Mouse (Mus musculus): ENCODE results near the gene Apba3. TPM values are rescaled to one million over a fixed set of nuclear protein-coding genes. Genes with fewer than 3 reads are reported as not detected.

Gene Apba3
- total and polyA plus RNA-seq, 3 experiments = 111 to 151 (median 123) TPM

DNA sequence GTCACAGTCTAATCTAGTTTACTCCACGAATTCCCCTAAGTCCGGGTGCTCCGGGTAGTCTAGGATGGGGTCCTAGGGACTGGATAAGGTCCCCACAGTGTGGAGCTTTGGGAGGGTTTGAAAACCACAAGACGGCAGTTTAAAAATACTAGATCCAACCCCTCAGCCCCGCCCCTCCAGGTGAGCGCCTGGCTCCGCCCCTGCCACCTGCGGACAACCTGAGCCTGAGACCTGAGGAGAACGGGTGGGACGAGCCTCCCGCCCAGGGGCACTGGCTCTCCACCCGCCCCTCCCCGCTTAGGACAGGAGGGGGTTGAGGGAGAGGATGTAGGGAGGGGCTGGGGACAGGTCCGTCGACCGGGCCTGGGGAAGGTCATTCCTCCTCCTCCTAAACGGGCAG is 18.0 kb downstream of the Apba3 start:
- H3K4me1 ChIP-seq (ENCODE audit: control insufficient read depth, insufficient read depth, low read length) = peaks cover 1% of the 10 kb centered on the region; the same call in 1 of the 2 replicates
- peaks cover 4% of the 10 kb centered on the region; the same call in 1 of the 2 replicates for H3K27me3 ChIP-seq (ENCODE audit: control insufficient read depth, insufficient read depth, low read length)
- no peak overlapping the region for H3K4me3 ChIP-seq
- H3K27ac ChIP-seq = no peak overlapping the region
- no peaks in the 10 kb centered on the region for H3K79me2 ChIP-seq (replicated peaks; ENCODE audit: control insufficient read depth, insufficient read depth, low read length)
- no peak overlapping the region for H3K9ac ChIP-seq (ENCODE audit: low read depth, low read length)
- TF ChIP-seq CTCF (IDR thresholded peaks at IDR 0.05) = no peak
- TF ChIP-seq POLR2A (IDR thresholded peaks at IDR 0.05; ENCODE audit: insufficient read depth, low read depth, low read length) = no peak
- TF ChIP-seq EP300 (IDR thresholded peaks at IDR 0.05; ENCODE audit: insufficient read depth, low read depth, low read length) = no peak
- no peaks in the 10 kb centered on the region for H3K36me3 ChIP-seq (ENCODE audit: control insufficient read depth, insufficient read depth, low read length)
- WGBS = 18% methylated on average over 17 of the region's 17 CpGs
- intact Hi-C loops (cut with DNase I) = loop anchor here (5.0 kb wide), 1 partner anchor 168 kb away; no protein-coding TSS in a partner anchor
- DNase-seq = no peak

DNA sequence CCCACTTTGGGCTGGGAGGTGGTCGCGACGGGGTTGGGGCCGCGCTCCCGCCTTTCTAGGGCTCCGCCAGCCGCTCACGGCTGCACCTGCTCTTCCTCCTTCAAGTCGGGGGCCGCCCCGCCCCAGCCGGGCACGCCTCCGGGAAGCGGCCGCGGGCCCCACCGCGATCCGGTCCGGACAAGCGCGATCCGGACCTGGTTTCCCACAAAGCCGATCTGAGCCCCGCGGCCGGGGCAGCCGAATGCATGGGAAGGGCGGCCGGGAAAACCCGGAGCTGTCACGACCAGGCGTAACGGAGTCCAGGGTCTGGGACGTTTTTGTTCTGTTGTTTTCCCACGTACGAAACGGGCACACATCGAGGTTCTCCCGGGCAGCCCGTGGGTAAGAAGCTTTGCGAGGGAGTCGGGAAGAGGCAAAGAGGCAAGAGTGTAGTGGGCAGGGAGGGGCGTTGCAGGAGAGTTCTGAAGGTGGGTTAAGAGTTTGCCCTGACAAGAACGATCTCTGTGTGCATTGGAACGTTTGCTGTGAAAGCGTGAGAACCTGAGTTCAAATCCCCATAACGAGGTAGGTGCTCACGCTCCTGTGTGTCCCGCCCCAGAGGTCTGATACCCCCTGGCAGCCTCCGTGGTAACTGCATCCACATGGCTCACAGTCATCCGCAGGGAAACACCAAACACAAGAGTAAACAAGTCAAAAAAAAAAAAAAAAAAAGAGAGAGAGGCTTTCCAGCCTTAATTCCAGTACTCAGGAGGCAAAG is 19.1 kb downstream of the Apba3 start:
- Histone ChIP-seq H3K27ac (no peak overlapping the region), H3K9ac (ENCODE audit: low read depth, low read length) (peak overlapping the region; percentile 47), H3K79me2 (replicated peaks; ENCODE audit: control insufficient read depth, insufficient read depth, low read length) (no peaks in the 10 kb centered on the region), H3K4me3 (peak overlapping the region; percentile 39), H3K27me3 (ENCODE audit: control insufficient read depth, insufficient read depth, low read length) (peaks cover 4% of the 10 kb centered on the region; the same call in 1 of the 2 replicates), H3K4me1 (ENCODE audit: control insufficient read depth, insufficient read depth, low read length) (peaks cover 1% of the 10 kb centered on the region; the same call in 1 of the 2 replicates), H3K36me3 (ENCODE audit: control insufficient read depth, insufficient read depth, low read length) (no peaks in the 10 kb centered on the region)
- intact Hi-C loops (cut with DNase I) = loop anchor here (5.0 kb wide), 1 partner anchor 166 kb away; no protein-coding TSS in a partner anchor
- peak; percentile 91 to 97 for DNase-seq
- WGBS = 3% methylated on average over 54 of the region's 54 CpGs
- no peak for TF ChIP-seq CTCF (IDR thresholded peaks at IDR 0.05)
- TF ChIP-seq EP300 (IDR thresholded peaks at IDR 0.05; ENCODE audit: insufficient read depth, low read depth, low read length) = no peak
- TF ChIP-seq POLR2A (IDR thresholded peaks at IDR 0.05; ENCODE audit: insufficient read depth, low read depth, low read length) = no peak

DNA sequence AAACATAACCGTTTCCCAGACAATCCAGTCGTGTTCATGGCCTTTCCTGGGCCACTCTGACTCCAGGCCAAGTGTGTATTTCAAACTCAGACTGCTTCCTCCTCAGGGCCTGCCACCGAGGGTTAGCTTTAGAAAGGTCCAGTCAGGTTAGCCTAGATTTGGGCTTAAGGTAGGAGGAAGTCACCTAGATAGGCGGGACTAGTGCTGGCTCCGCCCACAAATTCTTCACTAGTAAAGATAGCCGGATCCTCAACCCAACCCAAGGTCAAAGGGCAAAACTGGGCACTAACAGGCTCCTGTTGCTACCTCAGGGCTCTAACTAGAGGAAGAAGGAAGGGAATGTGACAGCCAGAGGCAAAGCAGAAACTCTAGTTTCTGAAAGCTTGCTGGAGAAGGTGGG is 19.8 kb downstream of the Apba3 start:
- Histone ChIP-seq H3K27me3 (ENCODE audit: control insufficient read depth, insufficient read depth, low read length) (peaks cover 4% of the 10 kb centered on the region; the same call in 1 of the 2 replicates), H3K27ac (no peak overlapping the region), H3K4me3 (no peak overlapping the region), H3K9ac (ENCODE audit: low read depth, low read length) (no peak overlapping the region), H3K36me3 (ENCODE audit: control insufficient read depth, insufficient read depth, low read length) (no peaks in the 10 kb centered on the region), H3K79me2 (replicated peaks; ENCODE audit: control insufficient read depth, insufficient read depth, low read length) (no peaks in the 10 kb centered on the region), H3K4me1 (ENCODE audit: control insufficient read depth, insufficient read depth, low read length) (peaks cover 1% of the 10 kb centered on the region; the same call in 1 of the 2 replicates)
- no peak for TF ChIP-seq POLR2A (IDR thresholded peaks at IDR 0.05; ENCODE audit: insufficient read depth, low read depth, low read length)
- no peak for TF ChIP-seq EP300 (IDR thresholded peaks at IDR 0.05; ENCODE audit: insufficient read depth, low read depth, low read length)
- TF ChIP-seq CTCF (IDR thresholded peaks at IDR 0.05) = no peak
- no peak for DNase-seq
- intact Hi-C loops (cut with DNase I) = loop anchor here (5.0 kb wide), 1 partner anchor 166 kb away; no protein-coding TSS in a partner anchor
- 51% methylated on average over 6 of the region's 6 CpGs for WGBS

GRCm38 (mm10) chr10:81287513-81288157 is 20.9 kb downstream of the Apba3 start:
- no peak overlapping the region for H3K4me3 ChIP-seq
- TF ChIP-seq CTCF (IDR thresholded peaks at IDR 0.05) (peak; percentile 84), POLR2A (IDR thresholded peaks at IDR 0.05; ENCODE audit: insufficient read depth, low read depth, low read length) (no peak)
- peak in 1 of 2 experiments; percentile 73 for DNase-seq
- H3K4me1 ChIP-seq (ENCODE audit: control insufficient read depth, insufficient read depth, low read length) = peaks cover 1% of the 10 kb centered on the region; the same call in 1 of the 2 replicates
- no peaks in the 10 kb centered on the region for H3K79me2 ChIP-seq (replicated peaks; ENCODE audit: control insufficient read depth, insufficient read depth, low read length)
- no peaks in the 10 kb centered on the region for H3K36me3 ChIP-seq (ENCODE audit: control insufficient read depth, insufficient read depth, low read length)
- intact Hi-C loops (cut with DNase I) = loop anchor here (1.0 to 5.0 kb wide), 3 partner anchors 19 to 165 kb away; partner anchors contain the start of gene Gipc3
- H3K27me3 ChIP-seq (ENCODE audit: control insufficient read depth, insufficient read depth, low read length) = peaks cover 4% of the 10 kb centered on the region; the same call in 1 of the 2 replicates
- 57% methylated on average over 8 of the region's 8 CpGs for WGBS
- H3K9ac ChIP-seq (ENCODE audit: low read depth, low read length) = no peak overlapping the region
- H3K27ac ChIP-seq = no peak overlapping the region

DNA sequence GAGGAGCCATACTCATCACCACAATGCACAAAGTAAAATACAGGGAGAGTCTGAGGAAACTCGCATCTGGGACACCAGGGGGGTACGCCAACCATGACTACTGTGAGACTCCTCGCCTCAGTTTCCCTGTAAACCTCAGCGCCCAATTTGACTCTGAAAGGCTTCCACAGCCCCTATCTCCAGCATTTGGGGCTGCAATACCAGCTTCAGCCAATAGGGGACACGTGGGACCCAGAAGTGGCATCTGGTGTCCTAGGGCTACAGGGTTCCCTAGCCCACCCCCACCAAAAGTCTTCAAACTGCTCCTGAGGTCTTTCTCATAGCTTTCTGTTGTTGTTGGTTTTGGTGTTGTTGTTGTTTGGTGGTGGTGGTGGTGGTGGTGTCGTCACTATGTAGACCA is 21.8 kb downstream of the Apba3 start:
- DNase-seq = no peak
- TF ChIP-seq POLR2A (IDR thresholded peaks at IDR 0.05; ENCODE audit: insufficient read depth, low read depth, low read length) = no peak
- peak; percentile 70 for TF ChIP-seq CTCF (IDR thresholded peaks at IDR 0.05)
- no peak overlapping the region for H3K27ac ChIP-seq
- peaks cover 2% of the 10 kb centered on the region for H3K4me1 ChIP-seq (ENCODE audit: control insufficient read depth, insufficient read depth, low read length)
- no peaks in the 10 kb centered on the region for H3K36me3 ChIP-seq (ENCODE audit: control insufficient read depth, insufficient read depth, low read length)
- no peak overlapping the region for H3K4me3 ChIP-seq
- H3K9ac ChIP-seq (ENCODE audit: low read depth, low read length) = no peak overlapping the region
- intact Hi-C loops (cut with DNase I) = loop anchor here (2.0 to 5.0 kb wide), 2 partner anchors 54 to 164 kb away; partner anchors contain the start of gene Gipc3
- 25% methylated on average over 6 of the region's 6 CpGs for WGBS
- H3K27me3 ChIP-seq (ENCODE audit: control insufficient read depth, insufficient read depth, low read length) = peaks cover 3% of the 10 kb centered on the region; the same call in 1 of the 2 replicates
- no peaks in the 10 kb centered on the region; the same call in 1 of the 2 replicates for H3K79me2 ChIP-seq (replicated peaks; ENCODE audit: control insufficient read depth, insufficient read depth, low read length)

All from heart, adult 2 months (tissue).